Mouse (Mus musculus): ENCODE measurements at regions not wholly inside any gene's neighbourhood (a gene's known extent, or its start where the extent isn't known, plus 50 kb on each side); places are given as distances from the start of the nearest gene placed in this dataset.

DNA sequence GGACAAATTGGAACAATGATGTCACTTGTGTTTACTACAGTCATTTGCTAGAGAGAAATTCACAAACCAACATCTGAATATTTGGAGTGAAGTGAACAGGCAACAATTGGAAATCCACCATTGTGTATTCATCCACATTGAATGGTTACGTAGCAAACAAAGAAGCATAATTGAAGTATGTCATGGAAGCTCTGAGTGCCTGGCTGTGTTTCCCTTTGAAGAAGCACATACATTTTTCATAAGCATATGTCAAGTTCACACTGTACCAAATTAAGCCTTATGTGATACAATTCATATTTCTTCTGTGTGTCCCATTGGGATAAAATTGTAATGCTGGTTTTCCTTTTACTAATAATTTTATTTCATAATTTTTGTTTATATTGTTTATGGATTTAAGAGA lies 459.0 kb downstream of the Epha3 start:
- H3K27ac ChIP-seq (ENCODE audit: insufficient read depth, low read length) = no peak overlapping the region
- no peak overlapping the region for H3K4me3 ChIP-seq (ENCODE audit: insufficient read depth, low read length)
- H3K4me1 ChIP-seq (ENCODE audit: control insufficient read depth, insufficient read depth, low read length) = no peaks in the 10 kb centered on the region
- TF ChIP-seq POLR2A (IDR thresholded peaks at IDR 0.05; ENCODE audit: low read depth, low read length) (no peak), CTCF (IDR thresholded peaks at IDR 0.05; ENCODE audit: borderline replicate concordance, insufficient read depth, low read length) (no peak)

DNA sequence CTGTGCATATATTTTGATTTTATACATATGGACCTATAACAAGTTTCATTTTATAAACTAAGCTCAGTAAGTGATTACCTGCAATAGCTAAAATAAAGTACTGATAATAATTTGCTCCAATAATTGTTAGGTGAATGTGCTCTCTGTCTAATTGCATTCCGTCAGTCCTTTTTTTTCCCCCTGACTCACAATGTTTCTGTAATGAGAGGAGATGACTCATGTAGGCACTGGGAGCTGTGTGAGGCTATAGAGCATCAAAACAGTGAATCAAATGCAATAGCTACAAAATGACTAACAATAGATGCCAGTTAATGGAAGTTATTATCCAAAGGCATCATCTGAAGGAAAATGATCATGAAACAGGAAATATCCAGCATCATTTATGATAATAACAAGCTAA lies 451.3 kb downstream of the Epha3 start:
- Histone ChIP-seq H3K27ac (ENCODE audit: insufficient read depth, low read length) (no peak overlapping the region), H3K4me1 (ENCODE audit: control insufficient read depth, insufficient read depth, low read length) (no peaks in the 10 kb centered on the region), H3K4me3 (ENCODE audit: insufficient read depth, low read length) (no peak overlapping the region)
- TF ChIP-seq CTCF (IDR thresholded peaks at IDR 0.05; ENCODE audit: borderline replicate concordance, insufficient read depth, low read length) = no peak
- no peak for TF ChIP-seq POLR2A (IDR thresholded peaks at IDR 0.05; ENCODE audit: low read depth, low read length)

- TF ChIP-seq POLR2A (IDR thresholded peaks at IDR 0.05; ENCODE audit: low read depth, low read length) = no peak
- no peak for TF ChIP-seq CTCF (IDR thresholded peaks at IDR 0.05; ENCODE audit: borderline replicate concordance, insufficient read depth, low read length)
- no peaks in the 10 kb centered on the region for H3K4me1 ChIP-seq (ENCODE audit: control insufficient read depth, insufficient read depth, low read length)
Observed at GRCm38 (mm10) chr16:63452301-63452700, 411.7 kb downstream of the Epha3 start.

DNA sequence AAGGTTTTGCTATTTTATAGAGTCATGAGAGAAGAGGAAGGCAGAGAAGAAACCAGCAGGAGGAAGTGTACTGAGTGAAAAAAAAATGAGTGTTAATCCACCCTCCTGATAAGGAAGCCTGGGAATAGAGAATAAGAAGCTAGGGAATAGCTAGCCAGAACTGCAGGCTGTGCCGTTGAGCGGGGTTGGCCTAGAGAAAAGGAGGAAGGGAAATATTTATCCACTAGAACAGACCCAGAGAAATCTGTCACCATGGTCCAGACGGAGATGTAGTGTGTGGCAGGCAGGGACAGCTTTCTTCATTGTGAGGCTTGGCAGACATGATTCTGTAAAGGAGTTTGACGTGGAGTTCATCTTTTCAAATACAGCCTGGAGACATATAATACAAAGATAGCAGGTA lies 397.4 kb downstream of the Epha3 start:
- Histone ChIP-seq H3K4me3 (ENCODE audit: insufficient read depth, low read length) (no peak overlapping the region), H3K4me1 (ENCODE audit: control insufficient read depth, insufficient read depth, low read length) (no peaks in the 10 kb centered on the region), H3K27ac (ENCODE audit: insufficient read depth, low read length) (no peak overlapping the region)
- TF ChIP-seq POLR2A (IDR thresholded peaks at IDR 0.05; ENCODE audit: low read depth, low read length) (no peak), CTCF (IDR thresholded peaks at IDR 0.05; ENCODE audit: borderline replicate concordance, insufficient read depth, low read length) (no peak)

More at GRCm38 (mm10) chr16:63452301-63452700, 411.7 kb downstream of the Epha3 start:
- Histone ChIP-seq H3K4me3 (ENCODE audit: insufficient read depth, low read length) (no peak overlapping the region), H3K27ac (ENCODE audit: insufficient read depth, low read length) (no peak overlapping the region)

GRCm38 (mm10) chr16:63468851-63469250 lies 395.1 kb downstream of the Epha3 start:
- H3K4me3 ChIP-seq (ENCODE audit: insufficient read depth, low read length) = no peak overlapping the region
- no peaks in the 10 kb centered on the region for H3K4me1 ChIP-seq (ENCODE audit: control insufficient read depth, insufficient read depth, low read length)
- no peak overlapping the region for H3K27ac ChIP-seq (ENCODE audit: insufficient read depth, low read length)
- no peak for TF ChIP-seq POLR2A (IDR thresholded peaks at IDR 0.05; ENCODE audit: low read depth, low read length)
- TF ChIP-seq CTCF (IDR thresholded peaks at IDR 0.05; ENCODE audit: borderline replicate concordance, insufficient read depth, low read length) = no peak
